Mouse (Mus musculus) myocyte (in vitro differentiated cells): ENCODE measurements around the gene Fam78a.

ENCODE experiments used
- CEBPB ChIP-seq: IDR thresholded peaks from 2 replicates; pipeline ENCODE4 v1.6.1; 2011; ENCODE audit warnings: mild to moderate bottlenecking, moderate library complexity; ENCODE audit not compliant: poor library complexity, insufficient read depth, severe bottlenecking
- POLR2A ChIP-seq: IDR thresholded peaks from one replicate; pipeline ENCODE4 v1.6.1; 2011; ENCODE audit warnings: low read depth, mild to moderate bottlenecking, control low read depth, moderate library complexity; ENCODE audit not compliant: insufficient read length

GRCm38 (mm10) chr2:32103557-32103956 is 18.9 kb upstream of the Fam78a start:
- TF ChIP-seq CEBPB (no peak), POLR2A (no peak)
